Mouse (Mus musculus) ovary, postnatal 10 days (tissue): ENCODE data around the gene Stat6.

Experiments
- DNase-seq: peaks from one replicate; pipeline ENCODE4 v3.0.0; 2022; ENCODE audit warnings: low spot score

Gene Stat6

DNA sequence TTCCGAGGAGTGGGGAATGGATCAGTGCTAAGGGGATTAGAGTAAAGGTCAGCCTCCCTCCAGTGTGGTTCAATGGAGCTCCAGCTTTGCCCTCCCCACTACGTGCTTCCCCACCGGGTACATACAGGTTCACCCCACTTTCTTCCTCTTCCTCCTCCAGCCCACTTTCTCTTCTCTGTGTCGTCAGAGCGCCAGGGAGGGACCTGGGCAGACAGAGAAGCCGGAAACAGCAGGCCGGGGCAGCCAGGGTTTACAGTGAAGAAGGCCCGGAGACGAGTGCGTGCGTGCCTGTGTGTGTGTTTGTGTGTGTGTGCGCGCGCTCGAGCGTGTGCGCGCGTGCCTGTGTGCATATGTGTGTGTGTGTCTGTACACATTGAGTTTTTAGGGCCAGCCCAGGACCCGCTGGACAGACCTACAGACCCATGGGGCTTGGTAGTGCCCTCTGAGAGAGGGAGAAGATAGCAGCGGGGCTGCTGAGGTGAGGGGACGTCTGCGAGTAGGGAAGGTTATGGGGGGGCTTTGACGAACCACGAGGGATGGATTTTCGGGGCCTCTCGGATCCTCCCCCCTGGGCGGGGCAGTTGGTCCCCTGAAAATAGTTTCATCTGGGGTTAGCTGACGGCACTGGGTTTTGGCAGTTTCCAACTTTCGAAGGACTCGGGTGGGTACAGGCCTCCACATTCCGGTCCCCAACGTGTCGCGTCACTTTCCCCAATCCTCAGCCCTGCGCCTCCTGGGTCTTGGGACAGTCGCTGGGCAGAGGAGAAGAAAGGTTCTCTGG is at the start of gene Stat6:
TSS of gene Stat6 (plus strand) at position 215 of the 781 bp plus-strand sequence.
- peak; percentile 52 for DNase-seq

DNA sequence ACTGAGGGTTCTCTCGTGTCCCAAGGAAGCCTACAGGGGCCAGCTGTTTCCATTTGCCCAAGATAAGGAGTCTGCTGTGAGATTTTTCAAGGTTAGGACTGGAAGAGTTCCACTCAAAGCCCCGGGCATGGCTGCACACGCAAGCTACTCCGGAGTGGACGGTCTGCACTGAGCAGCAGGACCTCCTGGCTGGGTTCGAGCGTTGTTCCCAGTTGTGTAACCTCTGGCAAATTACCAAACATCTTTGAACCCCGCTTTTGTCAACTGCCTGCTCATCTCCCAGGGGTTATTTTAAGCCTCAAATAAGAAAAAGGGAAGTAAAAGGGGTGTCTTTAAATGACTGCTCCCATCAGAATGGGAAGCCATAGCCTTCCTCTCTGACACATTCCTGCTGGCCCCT is 48.4 kb upstream of the Stat6 start:
- no peak for DNase-seq

- no peak for DNase-seq
Observed at GRCm38 (mm10) chr10:127594930-127595715, 47.7 kb upstream of the Stat6 start.

DNA sequence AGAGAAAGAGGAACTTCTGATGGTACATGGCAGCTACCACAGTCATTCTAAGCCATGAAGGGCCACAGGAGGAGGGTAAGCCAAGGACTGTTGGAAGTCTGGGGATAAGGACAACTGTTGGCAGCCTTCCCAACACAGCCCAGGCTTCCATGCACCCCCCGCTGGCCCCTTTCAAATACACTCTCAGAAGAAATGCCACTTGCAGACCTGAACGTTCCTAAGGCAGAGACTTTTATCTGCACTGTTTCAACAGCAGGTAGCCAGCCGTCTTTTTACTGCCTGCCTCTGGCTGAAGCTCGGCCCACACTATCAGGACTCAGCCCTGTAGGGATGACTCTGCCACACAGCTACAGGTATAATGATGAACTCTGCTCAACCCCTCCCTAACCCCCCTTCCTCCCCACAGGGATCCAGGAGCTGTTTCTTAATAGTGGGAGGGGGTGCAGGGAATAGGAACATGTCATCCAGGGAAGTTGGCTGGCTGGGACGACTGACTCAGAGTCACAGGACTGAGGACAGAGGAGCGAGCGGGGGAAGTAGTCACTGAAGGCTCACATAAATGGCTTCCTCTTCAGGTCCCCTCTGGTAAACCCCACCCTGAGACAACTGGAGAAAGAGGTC is 46.4 kb upstream of the Stat6 start:
- DNase-seq = no peak

DNA sequence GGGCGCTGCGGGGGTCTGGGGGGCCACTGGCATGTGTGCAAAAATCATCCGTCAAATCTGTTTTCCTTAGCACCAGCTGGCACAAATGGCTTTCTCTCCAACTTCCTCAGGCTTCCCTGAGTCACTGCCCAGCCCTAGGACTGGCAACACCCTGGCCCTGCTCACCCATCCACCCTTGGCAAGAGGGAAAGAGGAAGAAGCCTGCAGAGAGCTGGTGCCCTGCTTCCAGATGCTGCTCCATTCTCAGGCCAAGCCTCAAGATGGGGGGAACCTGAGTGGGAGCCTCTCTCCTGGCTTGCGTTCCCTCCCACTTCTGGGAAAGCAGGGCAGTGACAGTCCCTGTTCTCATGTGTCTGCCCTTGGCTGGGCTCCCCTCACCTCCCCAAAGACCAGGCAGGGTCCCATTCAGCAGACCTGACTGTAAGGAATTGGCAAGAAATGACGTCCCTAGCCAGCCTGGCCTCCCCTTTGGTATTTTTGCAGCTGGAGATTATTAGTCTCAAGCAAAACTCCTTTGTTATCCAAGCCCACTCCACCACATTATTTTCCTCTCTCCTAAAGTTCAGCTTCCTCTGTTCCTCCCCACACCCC is 45.4 kb upstream of the Stat6 start:
- DNase-seq = no peak

GRCm38 (mm10) chr10:127598607-127599006 is 44.2 kb upstream of the Stat6 start:
- no peak for DNase-seq

GRCm38 (mm10) chr10:127599252-127599651 is 43.5 kb upstream of the Stat6 start:
- DNase-seq = no peak

GRCm38 (mm10) chr10:127599779-127600541 is 42.8 kb upstream of the Stat6 start:
- no peak for DNase-seq

- DNase-seq = no peak
Observed at GRCm38 (mm10) chr10:127602194-127602593, 40.6 kb upstream of the Stat6 start.

DNA sequence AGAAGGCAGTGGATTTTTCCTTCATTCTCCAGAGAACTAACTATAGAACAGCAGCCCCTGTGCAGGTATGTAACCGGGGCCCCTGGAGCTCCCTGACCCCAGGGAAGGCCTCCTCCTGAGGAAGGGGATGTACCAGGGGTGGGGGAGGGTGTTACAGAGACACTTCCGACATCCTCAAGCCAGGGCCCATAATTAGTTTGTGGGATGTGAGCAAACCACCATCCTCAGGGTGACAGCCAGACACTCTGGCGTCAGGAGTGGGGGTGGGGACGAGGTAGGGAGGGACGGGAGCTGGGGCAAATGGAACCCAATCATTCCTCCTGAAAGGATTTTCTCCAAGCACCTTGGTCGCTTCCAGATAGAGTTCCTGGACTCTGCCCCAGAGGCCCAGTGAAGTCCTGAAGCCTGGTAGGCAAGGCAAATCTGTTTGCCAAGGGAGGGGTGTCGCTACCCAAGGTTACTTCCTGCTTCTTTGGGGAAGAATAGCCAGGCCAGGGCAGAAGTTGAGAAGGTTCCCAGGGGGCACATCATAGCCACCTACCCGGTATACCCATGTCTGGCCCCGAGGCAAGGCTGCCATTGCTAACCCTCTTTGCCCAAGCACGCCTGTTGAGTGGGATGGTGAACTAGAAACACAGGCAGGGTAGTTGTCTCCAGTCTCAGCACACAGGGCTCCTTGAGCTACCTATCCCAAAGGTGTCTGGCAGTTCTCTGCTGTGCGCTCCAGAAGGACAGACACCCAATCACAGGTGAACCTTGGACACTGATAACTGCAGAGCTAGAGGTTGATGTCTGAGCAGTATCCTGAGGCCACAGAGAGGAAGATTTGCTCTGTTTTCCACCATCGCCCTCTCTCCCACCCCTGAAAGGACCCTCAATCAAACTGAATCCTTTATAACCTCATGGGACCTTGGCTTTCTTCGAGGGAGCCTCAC is 39.1 kb upstream of the Stat6 start:
- DNase-seq = no peak

DNA sequence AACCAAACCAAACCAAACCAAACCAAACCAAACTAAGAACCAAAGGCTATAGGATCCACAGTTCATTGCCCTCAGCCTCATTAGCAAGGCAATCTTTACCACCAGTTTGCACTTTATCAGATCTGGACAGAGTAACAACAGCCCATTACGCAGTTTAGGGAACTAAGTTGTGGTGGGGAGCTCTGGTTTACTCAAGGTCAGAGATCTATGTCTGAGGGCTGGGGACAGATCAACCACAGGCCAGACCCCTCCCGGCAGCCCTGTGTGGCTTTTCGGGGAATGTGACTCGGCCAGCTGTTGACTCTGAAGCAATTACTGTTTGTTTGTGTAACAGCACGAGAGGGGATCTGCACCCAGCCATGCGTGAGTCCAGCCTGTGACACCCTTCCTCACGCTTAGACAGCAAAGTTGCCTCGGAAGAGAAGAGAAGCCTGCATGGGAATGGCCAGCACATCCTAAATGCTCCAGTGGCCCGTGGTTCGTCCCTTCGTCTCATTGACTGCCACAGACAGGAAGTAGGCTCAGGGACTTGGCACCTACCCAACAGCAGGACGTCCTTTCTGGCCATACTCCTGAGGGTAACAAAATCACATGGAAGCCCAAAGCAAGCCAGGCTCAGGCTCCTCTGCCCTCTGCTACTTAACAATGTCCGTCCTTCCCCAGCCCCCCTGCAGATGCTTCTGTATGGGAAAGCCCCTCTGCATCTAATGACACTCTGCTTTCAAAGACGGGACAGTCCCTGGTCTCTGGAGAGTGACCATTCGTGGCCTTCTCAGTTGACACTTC is 38.1 kb upstream of the Stat6 start:
- no peak for DNase-seq

GRCm38 (mm10) chr10:127605251-127605547 is 37.6 kb upstream of the Stat6 start:
- DNase-seq = no peak

DNA sequence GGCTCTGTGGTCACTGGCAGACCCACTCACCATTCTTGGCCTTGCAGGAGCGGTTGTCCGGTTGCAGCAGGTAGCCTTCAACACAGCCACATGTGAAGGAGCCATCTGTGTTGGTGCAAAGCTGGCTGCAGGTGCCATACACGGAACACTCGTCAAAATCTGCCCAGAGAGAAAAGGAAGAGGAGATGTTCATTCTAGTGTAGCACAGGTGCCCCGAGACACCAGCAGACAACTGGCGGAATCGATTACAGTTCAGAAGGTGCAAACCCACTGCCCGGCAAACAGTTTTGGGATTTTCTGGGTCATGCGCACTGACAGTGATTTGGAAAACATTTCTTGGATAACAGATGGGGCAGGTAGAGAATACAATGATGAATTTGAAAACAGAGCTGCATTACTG is 37.0 kb upstream of the Stat6 start:
- no peak for DNase-seq

- DNase-seq = no peak
Observed at GRCm38 (mm10) chr10:127607059-127607458, 35.7 kb upstream of the Stat6 start.

DNA sequence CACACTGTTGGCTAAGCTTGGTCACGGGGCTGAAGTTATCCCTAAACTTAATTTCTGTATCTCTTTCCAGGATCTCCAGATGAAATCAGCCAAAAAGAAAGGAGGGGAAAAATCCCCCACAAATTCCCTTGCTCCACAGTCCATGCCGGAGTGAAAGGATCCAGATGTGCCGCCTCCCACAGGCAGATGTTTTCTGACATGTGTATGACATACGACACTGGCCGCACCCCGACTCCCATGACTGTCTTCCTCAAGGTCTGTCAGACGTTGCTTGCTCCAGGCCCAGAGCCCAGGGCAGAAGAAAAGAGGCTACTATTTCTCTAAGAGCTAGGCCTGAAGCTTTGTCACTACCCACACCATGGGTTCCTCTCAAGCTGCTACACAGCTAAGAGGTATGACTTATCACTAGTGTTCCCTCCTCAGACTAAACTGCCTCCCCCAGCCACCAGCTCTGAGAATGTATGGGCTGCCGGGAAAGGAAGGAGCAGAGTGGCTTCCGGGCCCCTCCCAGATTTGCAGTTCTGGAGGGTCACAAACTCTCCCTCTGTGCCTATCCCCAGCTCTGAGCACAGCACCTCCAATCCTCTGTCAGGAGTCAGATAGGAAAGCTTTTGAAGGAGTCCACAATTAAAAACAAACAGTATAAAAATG is 33.2 kb upstream of the Stat6 start:
- DNase-seq = no peak

DNA sequence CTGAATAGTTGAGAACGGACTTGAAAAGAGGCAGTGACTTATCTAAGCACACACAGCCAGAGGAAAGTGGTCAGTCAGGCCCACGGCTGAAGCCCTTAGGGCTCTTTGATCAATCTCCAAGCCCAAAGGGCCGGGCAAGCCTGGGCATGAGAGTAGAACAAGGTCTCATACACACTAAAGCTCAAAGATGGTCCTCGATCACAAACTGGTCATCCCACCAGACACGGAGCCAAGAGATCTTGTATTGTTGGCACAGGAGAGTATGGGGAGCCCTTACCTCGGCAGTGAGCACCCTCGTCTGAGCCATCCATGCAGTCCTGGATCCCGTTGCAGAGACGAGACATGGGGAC is 32.7 kb upstream of the Stat6 start:
- no peak for DNase-seq

DNA sequence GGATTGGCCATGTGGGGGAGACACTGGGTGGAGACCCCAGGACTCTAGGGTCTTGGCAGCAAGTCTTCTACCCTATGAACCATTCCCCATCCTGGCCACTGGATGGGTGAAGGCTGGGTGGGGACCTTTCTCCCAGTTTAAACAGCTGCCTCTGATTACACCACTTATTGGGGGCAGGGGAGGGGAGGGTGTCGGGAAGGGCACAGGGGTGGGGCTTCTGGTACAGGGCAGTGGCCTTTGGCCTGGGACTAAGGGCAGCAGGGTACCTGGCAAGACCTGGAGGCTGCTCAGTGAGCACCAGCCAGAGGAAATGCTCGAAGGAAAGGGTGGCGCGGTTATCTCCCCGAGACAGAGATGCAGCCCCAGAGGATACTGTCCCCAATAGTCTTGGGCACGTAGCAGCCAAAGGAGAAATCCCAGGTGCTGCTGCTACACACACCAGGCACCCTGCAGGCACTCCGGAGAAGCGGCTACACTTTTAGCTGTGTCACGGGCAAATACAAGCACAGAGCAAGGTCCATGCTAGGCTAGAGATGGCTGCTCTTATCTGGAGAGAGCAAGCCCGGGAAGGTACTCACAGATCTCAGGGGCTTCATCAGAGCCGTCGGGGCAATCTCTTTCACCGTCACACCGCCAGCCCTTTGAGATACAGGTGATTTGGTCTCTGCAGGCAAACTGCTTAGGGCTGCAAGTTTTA is 30.6 kb upstream of the Stat6 start:
- no peak for DNase-seq

GRCm38 (mm10) chr10:127614236-127615033 is 28.4 kb upstream of the Stat6 start:
- DNase-seq = no peak
